Mouse (Mus musculus) ES-Bruce4 (cell line): ENCODE results near the gene Rps6ka6.

Source experiments
- CTCF ChIP-seq: IDR thresholded peaks from one replicate; pipeline ENCODE4 v1.8.1; 2011; ENCODE audit warnings: low read depth, low read length
- EP300 ChIP-seq: IDR thresholded peaks from 2 replicates; pipeline ENCODE4 v1.6.1; 2011; ENCODE audit warnings: low read depth, low read length; ENCODE audit not compliant: insufficient read depth
- POLR2A ChIP-seq: IDR thresholded peaks from one replicate; pipeline ENCODE4 v1.8.1; 2011; ENCODE audit warnings: low read length; ENCODE audit not compliant: insufficient read depth

GRCm38 (mm10) chrX:111436571-111436970 is 101.2 kb downstream of the Rps6ka6 start:
- TF ChIP-seq EP300, result no peak
- no peak for TF ChIP-seq CTCF
- no peak for TF ChIP-seq POLR2A
